Mouse (Mus musculus) left cerebral cortex, adult 11 months (tissue): Measurements from ENCODE around the gene Aadacl3.

Source experiments
- DNase-seq: peaks from one replicate; pipeline ENCODE4 v3.0.0; 2022; ENCODE audit warnings: low spot score

The Aadacl3 gene

DNA sequence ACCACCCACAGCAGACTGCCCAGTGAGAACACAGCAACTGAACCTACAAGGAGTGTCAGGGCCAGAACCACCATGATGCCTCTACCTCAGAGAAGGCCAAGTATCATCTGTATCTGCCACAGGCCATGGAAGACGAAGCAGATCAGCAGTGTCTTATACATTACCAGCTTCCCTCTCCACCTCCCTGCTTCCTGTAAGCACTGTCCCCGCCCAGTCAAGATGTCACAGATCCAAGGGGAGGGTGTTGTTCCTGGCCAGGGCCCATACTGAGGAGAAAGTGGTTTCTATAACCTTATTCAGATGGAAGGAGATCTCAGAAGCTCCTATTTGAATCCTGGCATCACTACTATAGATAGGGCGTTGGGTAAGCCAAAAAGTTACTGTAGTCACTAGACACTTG, at the start of gene Aadacl3:
Aadacl3 (minus strand) TSS at position 101 of the 400 bp plus-strand sequence.
- no peak for DNase-seq

DNA sequence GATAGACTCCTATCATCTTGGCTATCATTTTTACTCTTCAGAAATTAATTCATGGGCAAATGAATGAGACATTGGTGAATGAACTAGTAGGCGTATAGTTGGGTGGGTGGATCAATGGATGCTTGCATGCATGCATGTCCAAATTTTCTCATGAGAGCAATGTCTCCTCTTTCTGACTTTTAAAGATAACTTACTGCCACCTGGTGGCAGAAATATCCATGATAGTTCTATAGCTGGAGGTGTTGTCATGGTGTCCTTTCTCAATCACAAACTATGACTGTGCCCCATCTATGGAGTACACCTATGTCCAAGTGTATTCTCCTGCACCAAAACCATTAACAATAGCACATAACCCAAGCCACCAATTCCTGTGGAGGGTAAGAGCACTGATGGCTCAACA, 43.0 kb upstream of the Aadacl3 start:
- no peak for DNase-seq

DNA sequence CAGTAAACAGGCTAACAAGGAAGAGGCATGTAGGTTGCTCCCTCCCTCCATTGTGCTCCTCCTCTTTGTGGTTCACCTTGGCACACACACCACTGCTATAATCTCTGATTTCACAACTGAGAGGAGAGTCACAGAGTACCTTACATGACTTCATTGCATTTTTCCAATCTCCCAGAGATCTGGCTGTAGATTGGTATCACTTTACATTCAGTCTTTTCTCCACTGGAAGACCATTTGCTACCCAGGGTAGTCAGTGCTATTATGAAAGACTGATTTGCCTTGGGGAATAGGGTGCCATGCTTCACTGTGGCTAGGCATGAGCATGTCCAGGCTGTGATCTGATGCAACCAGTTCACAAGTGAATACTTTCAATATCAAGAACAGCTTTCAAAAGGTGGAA, 29.8 kb upstream of the Aadacl3 start:
- no peak for DNase-seq

DNA sequence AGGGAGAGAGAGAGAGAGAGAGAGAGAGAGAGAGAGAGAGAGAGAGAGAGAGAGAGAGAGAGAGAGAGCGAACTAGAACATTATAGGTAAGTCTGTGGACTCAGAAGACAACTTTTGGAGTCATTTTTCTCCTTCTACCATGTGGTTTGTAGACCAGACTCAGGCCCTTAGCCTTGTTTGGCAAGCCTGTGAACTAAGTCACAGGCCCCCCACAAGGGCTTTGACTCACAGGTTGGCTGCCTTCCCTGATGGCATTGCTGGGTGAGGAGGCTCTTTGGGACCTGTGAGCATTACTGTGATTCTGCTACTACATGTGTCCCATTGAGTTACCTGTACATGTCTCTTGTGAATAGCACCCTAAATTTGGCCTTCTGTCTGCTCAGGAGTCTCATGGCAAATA, 4.5 kb upstream of the Aadacl3 start:
- no peak for DNase-seq

DNA sequence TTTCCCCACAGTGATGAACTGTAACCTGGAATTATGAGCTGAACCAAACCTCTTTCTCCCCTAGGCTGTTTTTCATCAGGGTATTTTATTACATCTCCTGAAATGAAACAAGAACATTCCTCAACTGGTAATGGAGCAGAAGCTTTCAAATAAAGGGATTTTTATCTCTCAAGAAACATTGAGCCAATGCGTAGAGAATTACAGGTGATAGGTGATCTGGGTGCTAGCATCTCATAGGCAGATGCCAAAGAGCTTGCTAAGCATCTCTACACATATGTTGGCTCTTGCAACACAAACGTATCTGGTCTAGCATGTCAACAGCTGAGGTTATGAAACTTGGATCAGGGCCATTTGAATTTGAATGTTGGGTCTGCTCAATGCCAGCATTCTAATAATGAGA, 1.6 kb upstream of the Aadacl3 start:
- DNase-seq, result no peak

DNA sequence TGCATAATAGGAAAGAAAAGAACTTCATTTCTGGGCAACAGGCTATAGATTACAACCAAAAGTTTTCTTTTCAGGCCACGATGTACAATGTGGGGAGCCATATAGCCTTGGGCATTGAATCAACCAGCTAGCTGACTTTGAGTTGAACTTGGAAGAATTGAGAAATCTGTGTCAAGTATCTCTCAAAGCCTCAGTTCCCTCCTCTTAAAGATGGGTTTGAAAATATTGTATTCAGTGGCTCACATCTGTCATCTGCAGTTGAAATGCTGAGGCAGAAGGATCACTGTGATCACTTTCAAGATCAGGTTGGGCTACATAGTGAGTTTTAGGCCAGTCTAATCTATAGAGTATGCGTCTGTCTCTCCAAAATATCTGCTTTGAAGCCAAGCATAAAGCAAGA, 10.3 kb downstream of the Aadacl3 start, which contains the start of gene Gm9944:
Gm9944 (minus strand) TSS at position 101 of the 400 bp plus-strand sequence.
- no peak for DNase-seq

DNA sequence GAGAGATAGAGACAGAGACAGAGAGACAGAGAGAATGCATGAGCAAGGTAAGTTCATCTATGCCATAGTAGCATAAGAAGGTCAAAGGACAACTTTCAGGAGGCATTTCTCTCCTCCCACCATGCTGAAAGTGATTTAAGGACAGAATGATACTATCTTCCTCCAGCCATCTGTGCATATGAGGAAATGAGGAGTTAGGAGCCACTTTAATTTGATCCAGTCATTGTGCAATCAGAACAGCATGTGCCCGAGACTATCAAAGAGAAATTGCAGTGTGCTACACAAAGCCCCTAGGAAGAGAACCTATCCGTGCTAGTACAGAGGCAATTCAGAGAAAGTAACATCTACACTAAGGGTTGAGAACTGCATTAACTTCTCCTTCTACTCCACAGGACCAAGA, 15.0 kb downstream of the Aadacl3 start:
- no peak for DNase-seq

DNA sequence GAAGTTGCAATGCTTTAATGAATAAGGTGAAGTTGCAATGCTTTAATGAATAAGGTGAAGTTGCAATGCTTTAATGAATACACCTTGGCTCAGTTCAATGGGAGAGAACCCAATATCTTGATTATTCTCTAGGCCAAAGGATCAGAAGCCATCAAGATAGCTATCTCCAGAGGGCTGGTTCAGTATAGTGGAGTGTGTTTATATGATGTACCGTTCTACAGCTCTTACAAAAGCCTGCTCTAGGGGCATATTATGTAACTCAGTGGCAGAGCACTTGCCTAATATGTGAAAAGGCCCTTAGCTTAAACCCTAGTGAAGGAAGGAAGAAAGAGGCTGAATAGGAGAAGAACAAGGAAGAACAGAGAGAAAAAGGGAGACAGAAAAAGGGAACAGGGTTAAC, 22.0 kb downstream of the Aadacl3 start:
- DNase-seq, result no peak

DNA sequence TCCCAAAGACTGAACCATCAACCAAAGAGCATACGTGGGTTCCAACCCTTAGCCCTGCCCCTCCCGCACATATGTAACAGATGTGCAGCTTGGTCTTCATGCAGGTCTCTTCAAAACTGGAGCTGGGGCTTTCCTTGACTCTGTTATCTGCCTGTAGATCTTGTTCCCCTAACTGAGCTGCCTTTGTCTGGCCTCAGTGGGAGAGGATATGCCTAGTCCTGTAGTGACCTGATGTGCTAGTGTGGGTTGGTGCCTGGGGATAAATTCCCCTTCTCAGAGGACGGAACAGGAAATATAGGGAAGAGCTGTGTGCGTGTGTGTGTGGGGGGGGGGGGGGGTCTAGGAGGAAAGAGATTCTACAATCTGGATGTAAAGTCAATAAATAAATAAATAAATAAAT, 22.5 kb downstream of the Aadacl3 start:
- no peak for DNase-seq

DNA sequence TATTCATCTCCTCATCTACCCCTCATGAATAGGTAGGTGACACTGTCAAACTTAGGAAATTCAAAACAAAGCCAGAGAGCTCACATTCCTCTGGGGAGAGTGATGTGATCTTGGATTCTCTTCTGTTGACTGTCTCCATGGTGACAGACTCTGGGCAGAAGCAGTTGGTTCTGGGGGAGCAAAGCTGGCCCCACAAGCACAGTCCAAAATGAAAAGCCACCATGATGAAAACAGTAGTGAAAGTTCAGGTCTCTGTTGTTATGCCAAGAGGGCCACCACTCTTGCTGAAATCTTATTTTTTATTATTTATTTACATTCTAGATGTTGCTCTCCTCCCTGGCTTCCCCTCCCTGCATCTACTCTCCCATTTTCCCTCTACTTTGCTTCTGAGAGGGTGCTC, 24.9 kb downstream of the Aadacl3 start, which contains the start of gene 1700012P22Rik:
1700012P22Rik (minus strand) TSS at position 101 of the 400 bp plus-strand sequence.
- DNase-seq, result no peak

DNA sequence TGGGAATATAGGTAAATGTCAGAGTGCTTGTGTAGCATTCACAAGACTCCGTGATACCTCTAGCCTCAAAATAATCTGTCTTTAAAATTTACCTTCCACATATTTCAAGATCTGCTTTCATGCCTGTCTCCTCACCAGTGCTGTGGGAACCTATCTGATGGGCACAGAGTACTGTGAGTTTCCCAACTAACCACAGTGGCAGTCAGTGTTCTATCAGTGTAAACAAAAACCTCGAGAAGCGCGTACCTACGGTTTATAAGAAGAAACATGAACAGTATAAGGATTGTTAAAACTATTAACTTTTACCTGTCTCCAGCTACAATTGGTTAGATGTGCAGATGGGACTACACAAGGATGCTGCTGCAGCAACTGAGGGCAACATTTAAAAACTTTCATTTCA, 30.3 kb downstream of the Aadacl3 start:
- no peak for DNase-seq

DNA sequence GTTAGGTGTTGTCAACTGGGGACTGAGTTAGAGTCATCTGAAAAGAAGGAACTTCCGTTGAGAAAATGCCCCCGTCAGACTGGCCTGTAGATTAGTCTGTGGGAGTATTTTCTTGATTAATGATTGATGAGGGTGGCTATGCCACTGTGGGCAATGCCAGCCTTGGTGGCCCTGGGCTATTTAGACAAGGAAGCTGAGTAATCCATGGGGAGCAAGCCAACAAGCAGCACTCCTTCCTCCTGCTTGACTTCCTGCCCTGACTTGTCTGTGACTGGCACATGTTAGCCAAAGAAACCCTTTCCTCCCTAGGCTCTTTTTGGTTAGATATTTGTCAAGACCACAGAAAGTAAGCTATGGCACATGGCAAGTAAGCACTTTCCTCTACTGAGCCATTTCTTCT, 32.8 kb downstream of the Aadacl3 start:
- no peak for DNase-seq

DNA sequence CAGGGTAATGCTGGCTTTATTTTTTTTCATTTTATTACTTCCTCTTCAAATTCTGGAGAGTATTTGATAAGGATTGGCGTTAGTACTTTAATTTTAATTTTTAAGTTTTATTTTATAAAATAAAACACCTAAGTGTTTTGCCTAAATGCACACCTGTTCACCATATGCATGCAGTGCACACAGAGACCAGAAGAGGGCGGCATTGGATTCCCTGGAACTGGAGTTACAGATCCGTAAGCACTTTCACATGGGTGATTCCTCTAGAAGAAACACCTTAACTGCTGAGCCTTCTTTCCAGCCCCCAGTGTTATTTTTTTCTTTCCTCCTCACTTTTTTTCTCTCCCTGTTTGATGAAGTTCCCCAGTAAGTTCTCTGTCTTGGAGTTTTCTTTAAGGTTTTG, 34.7 kb downstream of the Aadacl3 start:
- no peak for DNase-seq

DNA sequence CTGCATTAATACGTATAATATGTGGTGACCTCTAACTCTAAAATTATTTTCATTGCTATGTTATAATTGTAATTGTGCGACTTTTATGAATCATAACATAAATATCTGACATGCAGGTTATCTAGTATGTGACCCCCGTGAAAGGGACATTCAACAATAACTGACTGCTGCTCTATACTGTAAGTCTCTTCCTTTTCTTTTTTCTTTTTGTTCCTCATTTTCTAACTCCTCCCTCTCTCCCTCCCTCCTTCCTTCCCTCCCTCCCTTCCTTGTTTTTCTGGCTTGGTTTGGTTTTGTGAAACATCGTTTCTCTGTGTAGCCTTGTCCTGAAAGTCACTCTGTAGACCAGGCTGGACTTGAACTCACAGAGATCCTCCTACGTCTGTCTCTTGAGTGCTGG, 39.0 kb downstream of the Aadacl3 start:
- no peak for DNase-seq

DNA sequence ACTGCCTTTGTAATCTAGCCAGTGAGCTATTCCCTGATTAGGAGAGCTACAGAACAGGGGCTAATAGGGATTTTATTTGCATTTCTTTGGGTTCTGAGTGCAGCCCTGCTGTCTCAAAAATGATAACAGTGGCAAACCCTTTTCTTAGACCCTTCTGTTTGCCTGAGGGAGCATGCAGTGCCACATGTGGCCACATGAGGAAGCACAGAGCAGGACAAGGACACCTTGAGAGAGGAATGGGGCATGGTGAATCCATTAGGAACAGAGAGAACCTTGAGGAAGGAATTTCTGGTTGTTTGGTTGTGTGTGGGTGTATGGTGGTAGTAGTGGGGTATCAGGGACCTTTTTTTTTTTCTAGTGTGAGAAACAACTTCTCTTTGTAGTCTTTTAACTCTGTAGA, 42.9 kb downstream of the Aadacl3 start:
- no peak for DNase-seq

DNA sequence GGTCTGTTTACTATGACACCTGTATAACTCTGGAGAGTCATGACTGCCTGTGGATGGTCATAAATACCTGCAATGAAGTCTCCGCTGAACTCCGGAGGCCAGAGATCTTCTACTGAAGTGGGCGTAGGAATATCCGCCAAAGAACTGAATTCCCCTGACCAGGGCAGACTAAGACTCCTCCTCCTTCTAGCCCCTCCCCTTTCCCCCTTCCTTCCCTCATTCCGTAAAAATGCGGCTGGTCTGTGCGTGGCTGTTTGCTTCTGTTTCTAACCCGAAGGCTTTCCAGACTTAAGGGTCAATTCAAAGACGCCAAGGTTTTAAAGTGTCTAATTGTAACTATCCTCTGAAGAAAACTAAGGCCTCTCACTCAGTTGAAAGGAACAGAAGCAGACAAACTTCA, 55.3 kb downstream of the Aadacl3 start, which contains the start of gene Pramef12:
Pramef12 (minus strand) TSS at position 175 of the 400 bp plus-strand sequence.
- DNase-seq, result no peak

DNA sequence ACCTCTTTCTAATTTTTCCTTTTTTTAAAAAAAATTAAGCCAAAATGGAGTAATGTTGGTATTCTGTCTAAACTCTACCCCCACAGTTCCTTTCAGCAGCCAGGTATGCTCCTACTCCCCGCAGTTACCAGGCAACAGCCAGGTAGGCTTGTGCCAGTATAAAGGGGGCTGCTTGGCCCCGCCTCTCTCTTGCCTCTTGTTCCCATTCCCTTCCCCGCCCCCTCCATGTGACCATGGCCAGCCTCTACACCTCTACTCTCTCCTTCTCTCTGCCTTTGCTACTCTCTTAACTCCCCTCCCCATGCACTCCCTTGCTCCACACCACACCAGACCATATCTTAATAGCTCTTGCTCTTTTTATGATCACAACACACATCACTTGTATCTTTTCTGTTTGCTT, 57.3 kb downstream of the Aadacl3 start:
- DNase-seq, result no peak

DNA sequence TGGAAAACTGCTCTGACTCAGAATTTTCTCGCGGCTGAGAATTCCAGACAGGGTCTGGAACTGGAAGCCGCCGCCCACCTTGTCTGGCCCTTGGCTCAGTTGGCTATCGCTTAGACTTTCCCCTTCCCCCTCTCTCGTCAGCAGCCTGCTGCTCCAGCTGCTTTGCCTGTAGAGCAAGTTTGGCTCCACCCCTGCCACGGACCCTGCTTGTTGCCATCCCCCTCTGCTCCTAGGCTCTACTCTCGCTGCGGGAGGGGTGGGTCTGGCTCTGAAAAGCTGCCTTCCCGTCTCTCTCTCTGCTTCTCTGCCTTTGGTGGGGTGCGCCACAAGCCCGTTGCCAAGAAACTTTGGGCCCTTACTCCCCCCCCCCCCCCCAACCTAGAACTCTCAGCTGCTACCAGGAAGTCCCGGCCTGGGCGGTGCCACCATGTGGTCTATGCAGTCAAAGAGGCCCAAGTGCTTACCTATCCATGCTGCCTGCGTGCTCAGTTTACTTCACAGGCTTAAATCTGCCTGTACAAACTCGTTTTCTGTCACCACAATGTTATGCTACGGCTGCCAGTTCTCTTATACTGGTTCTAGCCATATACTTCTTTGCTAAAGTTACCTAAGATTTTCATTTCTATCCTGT, 59.0 kb downstream of the Aadacl3 start:
- DNase-seq, result no peak
